Mouse (Mus musculus) retina, adult 2 months (tissue): ENCODE measurements at regions not wholly inside any gene's neighbourhood (a gene's known extent, or its start where the extent isn't known, plus 50 kb on each side); places are given as distances from the start of the nearest gene placed in this dataset.

ENCODE experiments used
- DNase-seq: peaks from one replicate; pipeline ENCODE4 v3.0.0-alpha.2; 2012; ENCODE audit warnings: low read depth, low spot score

GRCm38 (mm10) chr6:10970587-10971138, 936.6 kb downstream of the Ndufa4 start:
- peak; percentile 28 for DNase-seq

DNA sequence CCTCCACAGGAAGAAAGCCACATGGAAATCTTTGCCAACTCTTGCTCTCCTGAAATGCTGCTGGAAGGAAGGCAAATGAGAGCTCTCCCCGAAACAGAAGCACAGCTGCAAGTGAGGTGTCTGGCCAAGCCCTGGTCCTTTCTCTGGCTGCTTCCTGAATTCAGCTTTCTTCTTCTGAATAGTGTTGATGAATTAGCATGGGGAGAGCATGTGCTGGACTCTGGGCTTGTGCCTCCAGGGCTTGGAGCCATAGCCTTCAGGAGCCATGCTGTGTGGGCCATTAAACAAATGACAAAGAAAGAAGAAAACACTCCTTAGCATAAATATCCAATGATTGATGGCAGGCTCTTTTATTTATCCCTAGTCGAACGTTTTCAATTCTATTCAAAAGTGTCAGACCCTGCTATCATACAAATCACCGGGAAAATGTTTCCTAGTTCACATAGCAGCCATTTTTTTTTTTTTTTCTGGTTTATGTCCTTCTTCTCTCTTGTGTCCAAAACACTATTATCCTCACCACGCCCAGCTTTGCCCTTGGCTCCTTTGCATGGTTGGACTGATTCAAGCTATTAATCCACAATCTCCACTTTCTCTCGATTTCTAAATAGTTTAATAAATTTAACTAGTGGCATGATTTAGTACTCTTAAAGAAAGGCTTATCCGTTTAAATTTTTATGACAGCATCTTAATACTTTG, 937.3 kb downstream of the Ndufa4 start:
- no peak for DNase-seq

DNA sequence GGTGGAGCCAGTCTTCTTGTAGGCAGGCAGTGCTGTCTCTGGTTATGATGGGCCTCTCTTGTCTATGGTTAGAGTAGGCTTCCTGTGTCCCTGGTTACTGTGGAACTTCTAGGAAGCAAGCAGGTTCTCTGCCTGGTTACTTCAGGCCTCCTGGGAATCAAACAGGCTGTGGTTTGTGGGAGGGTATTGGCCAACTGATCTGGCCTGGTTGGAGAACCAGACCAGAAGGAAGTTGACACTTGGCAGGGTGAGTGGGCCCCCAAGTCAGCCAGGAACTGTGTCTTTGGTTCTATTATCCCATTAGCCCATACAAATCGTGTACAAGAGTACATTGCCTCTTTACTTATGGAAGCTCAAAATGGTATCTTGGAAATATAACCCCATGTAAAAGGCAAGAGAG, 963.8 kb downstream of the Ndufa4 start:
- DNase-seq: no peak

- DNase-seq: no peak
Measured at GRCm38 (mm10) chr6:10941470-10941869, 965.8 kb downstream of the Ndufa4 start.
